Mouse (Mus musculus): ENCODE results near the gene Hoxa9. TPM values are rescaled to one million over a fixed set of nuclear protein-coding genes. Genes with fewer than 3 reads are reported as not detected.

Hoxa9 gene
- polyA plus RNA-seq, 1 experiment: 17.7 TPM

DNA sequence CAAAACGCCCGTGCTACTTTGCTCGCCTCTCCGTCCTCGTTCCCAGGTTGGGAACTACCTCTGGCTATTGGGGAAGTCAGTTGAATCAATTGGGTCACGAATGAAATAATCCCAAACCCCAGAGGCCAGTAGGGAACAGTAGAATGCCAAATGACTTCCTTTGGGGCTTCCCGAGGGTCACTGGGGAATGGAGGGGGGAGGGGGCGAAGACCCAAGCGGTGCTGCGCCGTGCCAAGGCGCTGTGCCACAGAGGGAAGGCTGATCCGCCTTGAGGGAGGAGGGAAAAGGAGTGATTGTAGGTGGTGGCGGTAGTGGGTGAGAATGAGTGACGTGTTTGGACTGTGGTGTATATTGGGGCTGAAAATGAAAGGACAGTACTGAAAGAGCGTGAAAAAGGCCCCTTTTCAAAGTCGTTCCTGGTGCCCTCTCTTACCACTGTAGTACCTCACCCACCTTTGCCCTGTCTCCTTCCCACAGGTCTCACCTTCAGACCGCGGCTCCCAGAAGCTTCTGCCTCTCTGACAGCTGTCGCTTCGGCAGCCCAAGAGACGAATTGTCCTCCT, 18.3 kb downstream of the Hoxa9 start:
- H3K79me2 ChIP-seq (ENCODE audit: control insufficient read depth, insufficient read depth): peaks cover 48% of the 10 kb centered on the region
- H3ac ChIP-seq (ENCODE audit: control insufficient read depth, insufficient read length): peak overlapping the region; percentile 24
- H3K4me2 ChIP-seq (ENCODE audit: low read depth): peak overlapping the region; percentile 97
- no peak for TF ChIP-seq E2F4 (IDR thresholded peaks at IDR 0.05; ENCODE audit: insufficient read depth)
- peak; percentile 57 for TF ChIP-seq POLR2AphosphoS2 (IDR thresholded peaks at IDR 0.05; ENCODE audit: insufficient read length, low read depth)
- TF ChIP-seq POLR2A (IDR thresholded peaks at IDR 0.05; ENCODE audit: insufficient read length, low read depth): peak; percentile 68
- no peak for TF ChIP-seq TCF12 (IDR thresholded peaks at IDR 0.05; ENCODE audit: insufficient read depth, poor library complexity, severe bottlenecking)
- H3K36me3 ChIP-seq (ENCODE audit: control insufficient read depth, insufficient read depth): no peaks in the 10 kb centered on the region
- H3K27me3 ChIP-seq (ENCODE audit: control insufficient read depth, insufficient read depth, insufficient read length): no peaks in the 10 kb centered on the region
- peak overlapping the region; percentile 67 for H3K4me3 ChIP-seq

DNA sequence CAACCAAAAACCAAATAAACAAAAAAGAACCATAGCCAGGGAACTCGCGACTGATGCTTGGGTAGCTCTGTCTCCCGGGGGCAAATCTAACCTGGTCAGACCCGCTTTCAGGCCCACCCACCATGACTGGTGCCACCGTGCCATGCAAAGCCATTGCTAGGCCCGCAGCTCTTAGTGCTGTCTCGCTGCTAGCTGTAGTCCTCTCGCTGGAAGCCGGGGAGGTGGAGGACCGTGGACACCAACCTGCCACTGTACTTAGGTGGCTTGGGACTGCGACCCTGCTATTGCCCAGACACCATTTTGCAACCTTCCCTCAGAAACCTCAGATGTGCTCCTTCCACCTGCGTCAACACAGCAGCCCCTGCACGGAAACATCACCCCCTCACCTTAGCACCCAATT, 18.9 kb downstream of the Hoxa9 start:
- peak overlapping the region; percentile 24 for H3ac ChIP-seq (ENCODE audit: control insufficient read depth, insufficient read length)
- H3K4me2 ChIP-seq (ENCODE audit: low read depth): peak overlapping the region; percentile 97
- H3K27me3 ChIP-seq (ENCODE audit: control insufficient read depth, insufficient read depth, insufficient read length): no peaks in the 10 kb centered on the region
- H3K36me3 ChIP-seq (ENCODE audit: control insufficient read depth, insufficient read depth): no peaks in the 10 kb centered on the region
- H3K4me3 ChIP-seq: peak overlapping the region; percentile 67
- H3K79me2 ChIP-seq (ENCODE audit: control insufficient read depth, insufficient read depth): peaks cover 49% of the 10 kb centered on the region
- TF ChIP-seq SRF (IDR thresholded peaks at IDR 0.05; ENCODE audit: control insufficient read depth, insufficient read length, low read depth) (no peak), USF1 (IDR thresholded peaks at IDR 0.05; ENCODE audit: low read depth) (no peak), CEBPB (IDR thresholded peaks at IDR 0.05; ENCODE audit: insufficient read depth, poor library complexity, severe bottlenecking) (no peak), REST (IDR thresholded peaks at IDR 0.05; ENCODE audit: insufficient read depth, insufficient read length) (no peak), POLR2AphosphoS2 (IDR thresholded peaks at IDR 0.05; ENCODE audit: insufficient read length, low read depth) (no peak), POLR2A (IDR thresholded peaks at IDR 0.05; ENCODE audit: insufficient read length, low read depth) (peak; percentile 0)

DNA sequence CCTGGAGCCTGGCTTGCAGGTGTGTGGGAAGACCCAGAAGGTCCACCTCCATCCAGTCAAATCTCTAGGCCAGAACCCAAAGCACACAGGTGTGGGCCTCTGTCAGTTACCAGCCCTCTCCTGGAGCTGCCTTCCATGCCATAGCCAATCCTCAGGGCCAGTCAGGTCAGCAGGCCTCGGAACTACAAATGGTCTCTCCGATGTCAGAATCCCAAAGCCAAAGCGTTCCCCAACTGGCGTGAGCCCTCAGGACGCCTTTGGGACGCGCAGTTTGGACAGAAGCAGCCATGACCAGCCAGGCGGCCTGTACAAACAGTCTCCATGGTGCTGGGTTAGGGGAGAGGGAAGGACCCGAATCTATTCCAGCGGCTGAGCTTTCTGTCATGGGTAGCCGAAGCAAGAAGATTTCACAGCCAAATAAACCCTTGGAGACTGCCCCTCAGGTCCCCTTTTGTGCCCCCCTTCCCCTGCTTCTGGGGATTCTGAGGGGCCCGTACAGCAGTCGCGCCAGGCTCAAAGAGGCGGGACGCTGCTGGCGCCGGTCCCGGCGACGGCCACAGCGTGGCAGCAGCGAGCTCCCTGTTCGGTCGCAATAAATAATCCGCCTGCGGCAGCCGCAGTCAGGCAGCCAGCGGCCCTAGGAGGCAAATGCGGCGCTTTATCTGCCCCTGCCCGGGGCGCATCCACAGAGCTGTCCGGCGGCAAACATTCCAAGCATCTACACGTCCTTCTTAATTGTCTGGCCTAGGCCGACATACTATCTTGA, 19.5 kb downstream of the Hoxa9 start:
- H3K27me3 ChIP-seq (ENCODE audit: control insufficient read depth, insufficient read depth, insufficient read length): no peaks in the 10 kb centered on the region
- peak overlapping the region; percentile 97 for H3K4me2 ChIP-seq (ENCODE audit: low read depth)

DNA sequence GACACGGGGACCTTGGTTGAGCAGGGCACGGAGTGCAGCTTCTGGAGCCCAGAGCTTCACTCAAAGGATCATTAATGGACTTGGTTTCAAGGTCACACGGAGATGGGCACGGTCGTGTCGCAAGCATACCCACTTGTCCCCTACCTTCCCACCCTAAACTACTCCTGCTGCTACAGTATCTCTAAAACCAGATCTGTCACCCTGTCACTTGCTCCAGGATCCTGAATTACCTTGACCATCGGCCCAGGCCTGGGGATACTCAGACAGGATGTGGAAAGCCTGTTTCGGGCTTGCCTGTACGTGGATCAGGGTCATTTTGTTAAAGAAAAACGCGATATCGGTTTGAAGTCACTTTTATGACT, 21.2 kb downstream of the Hoxa9 start:
- Histone ChIP-seq H3K79me2 (ENCODE audit: control insufficient read depth, insufficient read depth) (peaks cover 39% of the 10 kb centered on the region), H3K27me3 (ENCODE audit: control insufficient read depth, insufficient read depth, insufficient read length) (no peaks in the 10 kb centered on the region), H3K4me2 (ENCODE audit: low read depth) (peak overlapping the region; percentile 64), H3ac (ENCODE audit: control insufficient read depth, insufficient read length) (no peak overlapping the region), H3K36me3 (ENCODE audit: control insufficient read depth, insufficient read depth) (peaks cover 9% of the 10 kb centered on the region), H3K4me3 (peak overlapping the region; percentile 67)
- TF ChIP-seq USF1 (IDR thresholded peaks at IDR 0.05; ENCODE audit: low read depth) (no peak), TCF3 (IDR thresholded peaks at IDR 0.05; ENCODE audit: insufficient read length, low read depth) (no peak), E2F4 (IDR thresholded peaks at IDR 0.05; ENCODE audit: insufficient read depth) (no peak), POLR2AphosphoS2 (IDR thresholded peaks at IDR 0.05; ENCODE audit: insufficient read length, low read depth) (no peak), CEBPB (IDR thresholded peaks at IDR 0.05; ENCODE audit: insufficient read depth, poor library complexity, severe bottlenecking) (no peak), MAX (IDR thresholded peaks at IDR 0.05; ENCODE audit: low read depth) (no peak), POLR2A (IDR thresholded peaks at IDR 0.05; ENCODE audit: insufficient read length, low read depth) (no peak), MYOG (IDR thresholded peaks at IDR 0.05; ENCODE audit: control insufficient read depth in 1 of 3, insufficient read depth in 1 of 3, insufficient read length in 2 of 3, low read depth in 2 of 3) (no peak), TCF12 (IDR thresholded peaks at IDR 0.05; ENCODE audit: insufficient read depth, poor library complexity, severe bottlenecking) (no peak), SRF (IDR thresholded peaks at IDR 0.05; ENCODE audit: control insufficient read depth, insufficient read length, low read depth) (no peak), MYOD1 (IDR thresholded peaks at IDR 0.05; ENCODE audit: control insufficient read depth in 1 of 3, insufficient read length in 2 of 3, low read depth in 2 of 3) (no peak), REST (IDR thresholded peaks at IDR 0.05; ENCODE audit: insufficient read depth, insufficient read length) (no peak)

More for the DNA sequence above, 19.5 kb downstream of the Hoxa9 start:
- TF ChIP-seq MYOD1 (IDR thresholded peaks at IDR 0.05; ENCODE audit: control insufficient read depth in 1 of 3, insufficient read length in 2 of 3, low read depth in 2 of 3): peak in 1 of 3 experiments; percentile 46
- peak; percentile 55 for TF ChIP-seq POLR2A (IDR thresholded peaks at IDR 0.05; ENCODE audit: insufficient read length, low read depth)
- TF ChIP-seq MYOG (IDR thresholded peaks at IDR 0.05; ENCODE audit: control insufficient read depth in 1 of 3, insufficient read depth in 1 of 3, insufficient read length in 2 of 3, low read depth in 2 of 3): peak in 1 of 3 experiments; percentile 27
- no peak for TF ChIP-seq TCF3 (IDR thresholded peaks at IDR 0.05; ENCODE audit: insufficient read length, low read depth)
- no peak for TF ChIP-seq MAX (IDR thresholded peaks at IDR 0.05; ENCODE audit: low read depth)
- Histone ChIP-seq H3K4me3 (peak overlapping the region; percentile 67), H3ac (ENCODE audit: control insufficient read depth, insufficient read length) (peak overlapping the region; percentile 24), H3K36me3 (ENCODE audit: control insufficient read depth, insufficient read depth) (no peaks in the 10 kb centered on the region), H3K79me2 (ENCODE audit: control insufficient read depth, insufficient read depth) (peaks cover 46% of the 10 kb centered on the region)
